ENCODE assay signal across 11 mouse cellular contexts in genomic region chr17:32164780-32165179, GRCm38 (mm10). TPM values are rescaled to one million over a fixed set of nuclear protein-coding genes. Genes with fewer than 3 reads are reported as not detected.
DNase-seq lines count a peak whose midpoint lies in the region; ATAC-seq and TF ChIP-seq lines count a peak whose summit lies in the region.
"Had no signal": no experiment of that assay in that cellular context is flagged by ENCODE, and none has a peak within 500 bp of the region (broad histone marks: within the 10 kb centered on the region; RNA-seq: fewer than 3 reads in every experiment).

No protein-coding gene starts in this region.

- H3K9me3 ChIP-seq in heart, postnatal 0 days (replicated peaks; ENCODE audit: control insufficient read depth, low read length): no peaks in the 10 kb centered on the region
- H3K9me3 ChIP-seq in ES-Bruce4 (replicated peaks; ENCODE audit: control insufficient read depth, insufficient read depth, low read length, poor library complexity, severe bottlenecking): no peaks in the 10 kb centered on the region
- H3K9me3 ChIP-seq in forebrain, embryonic 12.5 days: no peaks in the 10 kb centered on the region
- H3K9me3 ChIP-seq in midbrain, embryonic 12.5 days: no peaks in the 10 kb centered on the region

- TF ChIP-seq POLR2A in heart, adult 2 months (IDR thresholded peaks at IDR 0.05; ENCODE audit: insufficient read depth, low read depth, low read length): no peak
- TF ChIP-seq POLR2A in ES-Bruce4 (IDR thresholded peaks at IDR 0.05; ENCODE audit: insufficient read depth, low read length): no peak
- no peak for TF ChIP-seq POLR2A in cerebellum, adult 2 months (IDR thresholded peaks at IDR 0.05; ENCODE audit: borderline replicate concordance, insufficient read depth, low read length)

- no peak for TF ChIP-seq CTCF in heart, postnatal 0 days (IDR thresholded peaks at IDR 0.05; ENCODE audit: low read depth)
- no peak for TF ChIP-seq CTCF in heart, adult 2 months (IDR thresholded peaks at IDR 0.05)
- TF ChIP-seq CTCF in ES-Bruce4 (IDR thresholded peaks at IDR 0.05; ENCODE audit: low read depth, low read length): no peak
- no peak for TF ChIP-seq CTCF in cerebellum, adult 2 months (IDR thresholded peaks at IDR 0.05; ENCODE audit: borderline replicate concordance, insufficient read depth, low read depth, low read length)

- TF ChIP-seq EP300 in heart, postnatal 0 days (IDR thresholded peaks at IDR 0.05; ENCODE audit: low read depth): no peak
- no peak for TF ChIP-seq EP300 in heart, adult 2 months (IDR thresholded peaks at IDR 0.05; ENCODE audit: insufficient read depth, low read depth, low read length)
- TF ChIP-seq EP300 in ES-Bruce4 (IDR thresholded peaks at IDR 0.05; ENCODE audit: insufficient read depth, low read depth, low read length): 0 out of 2 replicates have a peak, but pooled peaks have one; percentile 8

- H3K4me3 ChIP-seq in heart, postnatal 0 days (ENCODE audit: low read depth, low read length): no peak overlapping the region
- no peak overlapping the region for H3K4me3 ChIP-seq in heart, adult 2 months
- no peak overlapping the region for H3K4me3 ChIP-seq in ES-Bruce4 (ENCODE audit: low read depth, low read length)
- no peak overlapping the region; the same call in 1 of the 2 replicates for H3K4me3 ChIP-seq in forebrain, embryonic 12.5 days (replicated peaks)
- H3K4me3 ChIP-seq in midbrain, embryonic 12.5 days: no peak overlapping the region
- H3K4me3 ChIP-seq in cerebellum, adult 2 months (replicated peaks; ENCODE audit: insufficient read depth, low read depth, low read length): no peak overlapping the region

- peak overlapping the region; percentile 59; the same call in 1 of the 2 replicates for H3K27ac ChIP-seq in heart, postnatal 0 days (ENCODE audit: low read depth)
- no peak overlapping the region; the same call in 1 of the 2 replicates for H3K27ac ChIP-seq in heart, adult 2 months
- H3K27ac ChIP-seq in ES-Bruce4 (ENCODE audit: insufficient read depth, low read length): no peak overlapping the region
- peak overlapping the region; percentile 93 for H3K27ac ChIP-seq in forebrain, embryonic 12.5 days
- H3K27ac ChIP-seq in midbrain, embryonic 12.5 days (replicated peaks): peak overlapping the region; percentile 93
- H3K27ac ChIP-seq in cerebellum, adult 2 months (ENCODE audit: insufficient read depth, low read length): no peak overlapping the region

- no peak for ATAC-seq in heart, postnatal 0 days (ENCODE audit: insufficient read depth, low read depth)
- ATAC-seq in forebrain, embryonic 12.5 days (ENCODE audit: low FRiP score): no peak
- ATAC-seq in midbrain, embryonic 12.5 days (ENCODE audit: low FRiP score, low read depth): no peak

- no peak overlapping the region for H3K9ac ChIP-seq in heart, postnatal 0 days (replicated peaks; ENCODE audit: low read depth, low read length)
- H3K9ac ChIP-seq in heart, adult 2 months (ENCODE audit: low read depth, low read length): no peak overlapping the region
- H3K9ac ChIP-seq in ES-Bruce4 (ENCODE audit: low read depth, poor library complexity, severe bottlenecking): no peak overlapping the region
- no peak overlapping the region for H3K9ac ChIP-seq in forebrain, embryonic 12.5 days
- no peak overlapping the region for H3K9ac ChIP-seq in midbrain, embryonic 12.5 days (replicated peaks)

- peaks cover 25% of the 10 kb centered on the region for H3K27me3 ChIP-seq in heart, postnatal 0 days (ENCODE audit: control insufficient read depth, insufficient read depth, low read length)
- peaks cover 16% of the 10 kb centered on the region for H3K27me3 ChIP-seq in heart, adult 2 months (ENCODE audit: control insufficient read depth, insufficient read depth, low read length)
- H3K27me3 ChIP-seq in ES-Bruce4 (ENCODE audit: control insufficient read depth, insufficient read depth, low read length, poor library complexity, severe bottlenecking): no peaks in the 10 kb centered on the region
- 0 out of 2 replicates have a peak, but pooled peaks cover 4% of the 10 kb centered on the region for H3K27me3 ChIP-seq in forebrain, embryonic 12.5 days
- 0 out of 2 replicates have a peak, but pooled peaks cover 3% of the 10 kb centered on the region for H3K27me3 ChIP-seq in midbrain, embryonic 12.5 days
- H3K27me3 ChIP-seq in cerebellum, adult 2 months (ENCODE audit: control insufficient read depth, insufficient read depth, low read length): peaks cover 8% of the 10 kb centered on the region; the same call in 1 of the 2 replicates

- no peak for DNase-seq in heart, postnatal 0 days (ENCODE audit: low spot score)
- no peak for DNase-seq in heart, adult 2 months
- DNase-seq in adrenal gland, adult 18-20 months (ENCODE audit: low spot score in 2 of 2): no peak
- DNase-seq in ovary, postnatal 36 days (ENCODE audit: low spot score): no peak
- no peak for DNase-seq in cerebellum, adult 2 months
- DNase-seq: adrenal gland, postnatal 36 days; cerebellum, postnatal 25 days; lung, postnatal 36 days had no signal

- H3K36me3 ChIP-seq in heart, postnatal 0 days (replicated peaks; ENCODE audit: control insufficient read depth, insufficient read depth, low read length): no peaks in the 10 kb centered on the region
- H3K36me3 ChIP-seq in heart, adult 2 months (ENCODE audit: control insufficient read depth, insufficient read depth, low read length): no peaks in the 10 kb centered on the region
- H3K36me3 ChIP-seq in ES-Bruce4 (ENCODE audit: control insufficient read depth, insufficient read depth, low read length, poor library complexity, severe bottlenecking): no peaks in the 10 kb centered on the region
- 0 out of 2 replicates have a peak, but pooled peaks cover 5% of the 10 kb centered on the region for H3K36me3 ChIP-seq in forebrain, embryonic 12.5 days (replicated peaks)
- H3K36me3 ChIP-seq in midbrain, embryonic 12.5 days: peaks cover 7% of the 10 kb centered on the region; the same call in 1 of the 2 replicates

- intact Hi-C loops in heart, adult 2 months (cut with DNase I): loop anchor here (2.0 kb wide), 1 partner anchor 44 kb away; no protein-coding TSS in a partner anchor

- peak overlapping the region; percentile 80; the same call in 1 of the 2 replicates for H3K4me2 ChIP-seq in heart, postnatal 0 days (ENCODE audit: low read depth, low read length)
- peak overlapping the region; percentile 92 for H3K4me2 ChIP-seq in forebrain, embryonic 12.5 days
- H3K4me2 ChIP-seq in midbrain, embryonic 12.5 days (replicated peaks): peak overlapping the region; percentile 71

- H3K79me2 ChIP-seq in heart, adult 2 months (replicated peaks; ENCODE audit: control insufficient read depth, insufficient read depth, low read length): no peaks in the 10 kb centered on the region

- peaks cover 6% of the 10 kb centered on the region; the same call in 1 of the 2 replicates for H3K4me1 ChIP-seq in heart, postnatal 0 days (ENCODE audit: control insufficient read depth, insufficient read depth)
- H3K4me1 ChIP-seq in heart, adult 2 months (ENCODE audit: control insufficient read depth, insufficient read depth, low read length): no peaks in the 10 kb centered on the region; the same call in 1 of the 2 replicates
- peaks cover 6% of the 10 kb centered on the region for H3K4me1 ChIP-seq in ES-Bruce4 (ENCODE audit: control insufficient read depth, insufficient read depth, low read length)
- peaks cover 62% of the 10 kb centered on the region for H3K4me1 ChIP-seq in forebrain, embryonic 12.5 days
- peaks cover 59% of the 10 kb centered on the region for H3K4me1 ChIP-seq in midbrain, embryonic 12.5 days
- H3K4me1 ChIP-seq in cerebellum, adult 2 months (ENCODE audit: control insufficient read depth, insufficient read depth, low read length): peaks cover 6% of the 10 kb centered on the region

RNA-seq across cellular contexts. Expression of gene Notch3, which starts 1.9 kb away (rescaled TPM):
- 36.8 and 53.6 TPM in 2 replicates for total RNA-seq in heart, postnatal 0 days (2014; rRNA removed; ENCODE audit: low replicate concordance)
- polyA plus RNA-seq in heart, postnatal 0 days (2015; fragmentation: Nextera tagmentation; extraction: Ambion mirVana): 3.7 TPM in 2 replicates
- 10 to 100 TPM; 24.2 to 30.6 TPM for total RNA-seq in heart, adult 2 months (2021)
- polyA plus RNA-seq in heart, adult 2 months (2012; rRNA removed): 22.5 and 32.1 TPM in 2 replicates
- 75.6 and 83.8 TPM in 2 replicates for polyA plus RNA-seq in ES-Bruce4 (2011; ENCODE audit: insufficient read depth, insufficient read length, low read depth, missing spikeins)
- polyA plus RNA-seq in forebrain, embryonic 12.5 days (2016; fragmentation: Nextera tagmentation; extraction: Ambion mirVana): 21.4 and 24.4 TPM in 2 replicates
- 26.8 and 30.6 TPM in 2 replicates for polyA plus RNA-seq in midbrain, embryonic 12.5 days (2016; fragmentation: Nextera tagmentation; extraction: Ambion mirVana)
- 1 to 10 TPM; 5.2 to 8.8 TPM for total RNA-seq in adrenal gland, adult 18-20 months (2021)
- 9.5 and 11.0 TPM in 2 replicates for polyA plus RNA-seq in cerebellum, adult 2 months (2012; rRNA removed)

RNA-seq across cellular contexts. Expression of gene Ephx3, which starts 24.6 kb away (rescaled TPM):
- total RNA-seq in heart, postnatal 0 days (2014; rRNA removed; ENCODE audit: low replicate concordance): 3.4 TPM in 1 of 2 replicates, not detected in the other
- polyA plus RNA-seq in heart, postnatal 0 days (2015; fragmentation: Nextera tagmentation; extraction: Ambion mirVana): 0.12 and 0.18 TPM in 2 replicates
- 1 to 10 TPM; 1.1 to 1.3 TPM for total RNA-seq in heart, adult 2 months (2021)
- polyA plus RNA-seq in heart, adult 2 months (2012; rRNA removed): 2.6 and 2.9 TPM in 2 replicates
- polyA plus RNA-seq in ES-Bruce4 (2011; ENCODE audit: insufficient read depth, insufficient read length, low read depth, missing spikeins): 0.76 and 1.3 TPM in 2 replicates
- 0.15 TPM in 1 of 2 replicates, not detected in the other for polyA plus RNA-seq in forebrain, embryonic 12.5 days (2016; fragmentation: Nextera tagmentation; extraction: Ambion mirVana)
- 0.37 TPM in 1 of 2 replicates, not detected in the other for polyA plus RNA-seq in midbrain, embryonic 12.5 days (2016; fragmentation: Nextera tagmentation; extraction: Ambion mirVana)
- total RNA-seq in adrenal gland, adult 18-20 months (2021): under 1 TPM in 1 of 2 experiments, not detected in 1; 0.19 TPM
- 0.97 and 1.3 TPM in 2 replicates for polyA plus RNA-seq in cerebellum, adult 2 months (2012; rRNA removed)

Comparison
In these comparisons a context has a peak if more than half of its experiments do, and no peak if none do; other contexts are left out.
1. H3K27ac ChIP-seq: peak in heart, postnatal 0 days (single experiment), forebrain, embryonic 12.5 days (single experiment) and midbrain, embryonic 12.5 days (single experiment); none in heart, adult 2 months (single experiment), ES-Bruce4 (single experiment) and cerebellum, adult 2 months (single experiment).
2. Peak in every context shown above with its lines, with median percentiles within 50 percentile points of each other: H3K4me2 ChIP-seq.